Mouse (Mus musculus) erythroblast, embryonic 14.5 days (primary cell): Measurements from ENCODE around the gene Csmd2.

Experiments used
- GATA1 ChIP-seq: IDR thresholded peaks from 2 replicates; pipeline ENCODE4 v1.6.1; 2012; ENCODE audit warnings: low read length, inconsistent platforms, mixed read lengths
- TAL1 ChIP-seq: IDR thresholded peaks from 3 replicates; pipeline ENCODE4 v1.6.1; 2012; ENCODE audit warnings: low read length, inconsistent platforms, mixed read lengths

- no peak for TF ChIP-seq GATA1
- TF ChIP-seq TAL1: no peak
Observed at GRCm38 (mm10) chr4:128241854-128242356, 254.2 kb downstream of the Csmd2 start.
